Mouse (Mus musculus) heart, postnatal 14 days (tissue): ENCODE measurements around the gene Cadps. TPM values are rescaled to one million over a fixed set of nuclear protein-coding genes. Genes with fewer than 3 reads are reported as not detected.

Experiments
- DNase-seq, 2 experiments: peaks; one replicate each; pipeline ENCODE4 v3.0.0; 2021 to 2022
- intact Hi-C: fragments of 180-260 bp; cut with DNase I; formaldehyde crosslinking; loops from one replicate; pipeline ENCODE4 v1.15.1; 2025
- total RNA-seq, 2 experiments: library from RNA; stranded (reverse); gene quantifications; 2 replicates each; pipeline ENCODE4 v1.2.3; 2021

Gene Cadps
- total RNA-seq, 2 experiments from 2014 or later = 0.05 to 0.14 TPM

DNA sequence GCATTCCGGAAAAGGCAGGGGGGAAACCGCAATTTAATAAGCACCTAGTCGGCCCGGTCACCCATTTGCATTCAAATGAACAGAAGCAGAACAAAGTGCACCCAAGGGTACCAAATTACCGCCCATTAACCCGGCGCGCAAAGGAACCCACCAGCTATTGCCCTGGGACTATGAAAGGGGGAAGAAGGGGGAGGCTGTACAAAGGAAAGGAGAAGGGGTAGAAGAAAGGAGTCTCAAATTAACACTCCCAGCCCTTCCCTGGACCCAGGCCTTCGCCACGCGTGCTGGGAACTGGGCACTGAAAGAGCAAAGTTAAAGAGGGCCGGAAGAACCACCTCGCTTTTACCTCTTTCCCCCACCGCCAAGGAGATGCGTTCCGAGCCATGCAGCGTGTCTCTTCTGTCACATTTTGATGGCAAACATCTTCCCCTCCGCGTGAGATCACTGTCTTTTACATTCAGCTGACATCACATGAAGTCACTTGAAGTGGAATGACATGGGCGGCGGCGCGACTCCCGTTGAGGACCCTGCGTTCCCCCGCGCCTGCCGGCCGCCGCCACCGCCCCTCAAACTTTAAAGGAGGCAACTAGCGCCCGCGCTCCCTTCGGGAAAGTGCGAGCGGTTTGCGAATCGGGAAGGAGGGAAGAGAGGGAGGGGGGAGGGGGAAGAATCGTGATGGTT is 477.5 kb downstream of the Cadps start:
- intact Hi-C loops = no loop called here
- DNase-seq = no peak

DNA sequence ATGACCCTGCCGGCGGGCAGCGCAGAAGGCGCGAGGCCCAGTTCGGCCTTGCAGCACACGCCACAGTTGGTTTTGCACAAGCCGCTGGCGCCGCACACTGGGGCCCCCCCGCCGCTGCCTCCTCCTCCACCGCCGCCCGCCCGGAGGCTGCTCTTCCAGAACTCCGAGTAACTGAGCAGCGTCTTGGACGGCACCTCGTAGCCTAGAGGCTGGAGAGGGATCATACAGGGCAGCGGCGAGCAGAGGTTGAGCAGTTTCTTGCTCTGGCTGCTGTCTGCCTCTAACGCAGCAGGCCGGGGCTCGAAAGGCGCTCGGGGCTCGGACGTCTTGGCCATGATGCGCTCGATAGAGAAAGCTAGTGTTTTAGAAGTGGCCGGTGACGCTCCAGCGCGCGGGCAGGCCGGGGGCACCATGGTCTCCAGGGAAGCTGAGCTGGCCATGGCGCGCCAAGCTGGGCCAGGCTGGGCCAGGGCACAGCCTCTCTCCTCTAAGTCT is 478.1 kb downstream of the Cadps start:
- DNase-seq = no peak
- intact Hi-C loops = no loop called here

DNA sequence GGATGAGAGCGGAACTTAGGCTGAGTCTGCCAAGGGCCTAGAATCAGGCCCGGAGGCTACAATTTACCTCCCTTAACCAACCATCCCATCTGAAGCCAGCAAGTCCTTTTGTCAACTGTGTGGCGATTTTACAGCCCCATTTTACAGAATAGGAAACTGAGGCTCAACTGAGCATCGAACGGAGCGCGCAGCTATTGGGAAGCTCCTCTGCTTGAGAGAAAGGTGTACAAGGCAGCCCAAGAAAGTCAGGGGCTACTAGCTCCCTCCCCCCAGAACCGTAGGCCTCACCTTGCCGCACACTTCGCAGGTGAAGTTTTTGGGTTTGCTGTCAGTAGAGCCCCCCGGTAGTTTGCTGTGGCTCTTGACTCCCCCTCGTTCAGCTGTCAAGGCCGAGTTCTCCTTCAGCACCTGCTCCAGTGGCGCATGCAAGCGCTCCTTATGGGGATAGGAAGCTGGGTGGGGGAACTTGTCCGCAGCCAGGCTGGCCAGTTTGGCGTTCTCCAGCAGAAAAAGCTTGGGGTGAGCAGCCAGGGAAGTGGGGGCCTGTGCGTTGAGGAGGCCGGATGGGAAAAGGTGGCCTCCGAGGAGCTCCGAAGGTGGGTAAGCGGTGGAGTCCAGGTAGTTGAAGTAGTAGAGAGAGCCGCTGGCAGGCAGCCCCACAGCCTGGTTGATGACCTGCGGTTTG is 478.7 kb downstream of the Cadps start:
- intact Hi-C loops = no loop called here
- no peak for DNase-seq

DNA sequence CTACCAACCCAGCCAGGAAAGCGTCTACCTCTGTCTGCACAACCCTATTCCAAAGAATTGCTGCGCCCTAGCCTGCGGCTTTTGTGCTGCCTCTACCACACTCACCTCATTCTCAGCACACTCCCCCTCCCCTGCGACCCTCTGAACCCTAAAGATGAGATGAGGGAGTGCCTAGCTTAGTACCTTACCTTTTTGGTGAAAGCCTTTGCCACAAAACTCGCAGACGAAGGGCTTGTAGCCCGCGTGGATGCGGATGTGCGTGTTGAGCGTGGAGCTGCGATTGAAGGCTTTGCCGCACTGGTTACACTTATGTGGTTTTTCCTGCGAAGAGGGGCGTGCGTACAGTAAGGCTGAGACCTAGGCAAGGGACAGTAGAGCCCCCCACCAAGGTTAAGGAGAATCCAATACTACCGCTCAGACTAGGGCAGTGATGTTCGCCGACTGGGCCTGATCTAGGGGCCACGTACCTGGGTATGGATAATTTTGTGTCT is 479.4 kb downstream of the Cadps start:
- no peak for DNase-seq
- intact Hi-C loops = no loop called here

GRCm38 (mm10) chr14:12342458-12343131 is 480.3 kb downstream of the Cadps start:
- intact Hi-C loops = no loop called here

DNA sequence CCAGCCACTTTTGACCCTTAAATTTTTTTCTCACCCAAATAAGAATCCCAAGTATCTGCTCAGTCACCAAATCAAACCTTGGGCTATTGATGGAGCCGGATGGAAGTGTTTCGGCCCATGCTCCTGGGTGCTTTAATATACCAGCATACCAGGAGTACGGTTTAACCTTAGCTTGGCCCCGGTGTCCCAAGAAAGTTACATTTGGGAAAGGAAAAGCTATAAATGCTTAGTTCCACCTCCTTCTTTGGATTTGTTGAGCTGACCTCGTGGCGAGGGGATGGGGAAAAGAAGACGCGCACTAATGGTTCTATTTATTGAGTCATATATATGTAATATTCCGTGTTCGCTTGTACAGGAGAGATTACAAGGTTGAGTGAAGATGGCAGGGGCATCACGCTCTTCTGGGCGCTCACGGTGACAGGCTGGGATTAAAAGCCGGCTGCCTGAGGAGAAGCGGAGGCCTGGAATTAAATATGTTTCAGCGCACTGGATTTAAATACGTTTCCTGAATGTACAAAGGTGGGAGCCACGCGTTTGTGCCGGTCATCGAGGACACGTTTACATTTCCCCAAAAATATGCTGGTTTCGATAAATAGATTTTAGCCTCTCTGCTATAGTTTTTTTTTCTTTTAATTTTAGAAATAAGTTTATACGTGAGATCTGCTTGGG is 481.0 kb downstream of the Cadps start:
- no peak for DNase-seq
- intact Hi-C loops = no loop called here

More at GRCm38 (mm10) chr14:12342458-12343131, 480.3 kb downstream of the Cadps start:
- no peak for DNase-seq

DNA sequence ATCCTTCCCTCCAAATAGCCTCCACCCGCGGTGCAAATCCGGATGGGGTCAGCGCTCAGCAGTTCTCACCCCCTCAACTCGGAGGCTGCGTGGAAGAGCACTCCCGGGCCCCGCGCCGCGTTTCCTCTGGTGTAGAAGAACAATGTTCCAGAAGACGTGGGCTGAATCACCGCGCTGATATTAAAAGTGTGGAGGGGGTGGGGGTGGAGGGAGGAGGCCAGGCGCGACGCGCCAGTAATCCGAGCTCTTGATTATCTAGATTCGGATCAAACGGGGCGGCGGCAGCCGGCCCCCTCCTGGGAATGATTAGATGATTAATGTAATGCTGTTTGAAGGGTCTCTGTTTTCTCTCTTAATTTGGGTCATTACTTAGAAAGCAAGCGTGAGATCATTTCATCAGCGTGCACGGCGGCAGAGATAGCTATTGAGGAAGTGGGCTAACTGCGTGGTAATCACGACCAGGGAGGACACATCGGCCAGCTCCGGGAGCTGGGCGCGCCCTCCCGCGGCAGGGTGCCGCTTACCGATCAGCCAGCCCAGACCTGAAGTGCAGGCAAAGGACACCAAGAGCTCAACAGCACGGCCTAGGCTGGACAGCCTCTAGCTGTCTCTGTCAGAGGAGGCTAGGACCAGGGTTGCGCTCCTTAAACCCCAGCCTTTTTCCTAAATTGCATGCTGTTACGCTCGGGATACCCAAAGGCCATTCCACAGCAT is 481.6 kb downstream of the Cadps start:
- DNase-seq = no peak
- intact Hi-C loops = no loop called here

GRCm38 (mm10) chr14:12340238-12341074 is 482.4 kb downstream of the Cadps start:
- intact Hi-C loops = no loop called here
- DNase-seq = no peak

DNA sequence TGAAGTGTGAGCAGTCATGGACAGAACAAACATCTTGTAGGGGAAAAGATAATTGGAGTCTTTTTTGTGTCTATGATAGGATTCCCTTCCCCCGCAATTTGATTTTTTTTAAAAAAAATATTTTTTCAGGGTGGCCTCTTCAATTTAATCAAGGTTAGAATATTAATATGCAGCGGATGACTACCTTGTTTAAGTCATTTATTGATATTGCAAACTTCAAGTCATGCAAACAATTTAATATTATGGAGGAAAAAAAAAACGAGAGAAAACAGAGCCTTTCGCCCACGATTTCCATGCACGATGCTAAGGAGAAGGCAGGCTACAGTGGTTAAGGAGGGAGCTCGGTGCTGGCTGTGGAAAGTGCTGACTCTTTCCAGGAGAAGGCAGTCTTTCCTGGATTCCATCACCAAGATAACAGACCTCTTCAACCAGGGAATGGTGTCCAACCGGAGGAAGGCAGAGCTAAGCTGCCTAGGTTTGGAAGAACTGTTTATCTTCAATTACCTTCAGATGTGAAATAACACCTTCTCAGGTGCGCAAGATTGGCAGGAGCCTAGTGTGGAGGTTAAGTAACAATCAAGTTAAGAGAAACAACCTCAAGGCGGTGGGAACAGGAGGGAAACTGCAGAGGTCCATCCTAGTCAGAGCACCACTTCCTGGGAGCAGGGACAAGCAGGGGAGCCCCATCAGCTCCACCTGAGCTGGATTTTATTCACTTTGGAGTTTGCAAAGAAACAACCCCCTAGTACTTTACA is 483.9 kb downstream of the Cadps start:
- intact Hi-C loops = no loop called here
- DNase-seq = no peak

DNA sequence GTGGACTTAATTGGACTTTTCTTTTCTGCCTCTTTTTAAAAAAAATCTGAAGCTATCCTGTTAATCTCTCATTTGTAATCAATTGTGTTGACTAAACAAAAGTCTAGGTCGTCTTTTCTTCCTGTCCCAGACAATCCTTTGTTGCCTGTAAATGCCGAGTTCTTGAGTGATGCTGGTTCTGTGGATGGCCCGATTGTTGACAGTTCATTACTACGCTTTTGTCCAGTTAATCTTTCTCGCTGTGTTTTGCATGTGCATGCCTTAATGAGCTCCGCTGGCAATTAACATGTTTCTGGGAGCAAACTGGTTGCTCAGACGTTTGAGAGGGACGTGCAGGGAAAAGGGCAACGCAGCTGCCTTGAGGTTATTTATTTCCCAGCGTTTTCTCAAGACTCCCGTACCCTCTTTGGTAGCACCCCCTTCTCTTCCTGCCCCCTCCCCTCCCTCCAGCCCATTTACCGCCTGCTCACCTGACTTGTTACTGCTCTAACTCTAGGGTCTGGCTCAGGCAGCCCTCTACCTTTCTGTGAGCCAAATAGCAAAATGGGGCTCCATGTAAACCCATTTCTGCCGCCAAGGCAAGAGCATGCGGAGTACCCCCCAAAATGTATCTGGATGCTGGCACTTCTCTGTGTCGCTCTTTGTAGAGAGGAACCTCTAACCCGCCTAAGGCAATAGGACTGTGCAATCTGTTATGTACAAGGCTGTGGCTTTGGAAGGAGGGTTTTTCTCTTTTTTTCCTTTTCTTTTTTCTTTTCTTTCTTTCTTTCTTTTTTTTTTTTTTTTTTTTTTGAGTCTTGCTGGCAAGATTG is 484.7 kb downstream of the Cadps start:
- DNase-seq = no peak
- intact Hi-C loops = no loop called here

DNA sequence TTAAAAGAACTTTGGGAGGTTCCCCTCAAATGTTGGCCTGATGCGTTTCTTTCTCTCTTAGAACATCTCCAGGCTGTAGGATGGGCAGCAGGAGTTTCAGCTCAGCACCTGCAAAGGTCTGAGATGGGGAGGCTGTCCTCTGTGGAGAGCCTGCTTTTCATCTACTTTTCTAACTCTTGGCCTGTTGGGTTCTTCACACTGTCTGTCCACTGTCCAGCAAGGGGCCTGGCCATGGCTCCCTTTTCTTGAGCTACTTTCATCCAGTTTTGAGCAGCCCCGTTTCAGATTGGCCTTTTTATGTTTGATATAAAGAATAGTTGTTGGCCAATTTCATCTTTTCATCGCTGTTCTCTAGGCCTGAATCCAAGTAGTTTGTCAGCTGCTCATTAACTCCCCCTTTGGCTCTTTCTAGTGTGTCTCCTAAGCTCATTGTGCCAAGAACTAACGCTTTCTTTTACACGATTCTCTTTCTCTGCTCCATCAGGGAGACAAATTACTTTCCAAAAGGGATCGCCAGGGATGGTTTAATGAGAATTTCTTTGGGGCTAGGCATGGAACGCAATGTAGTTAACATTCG is 485.4 kb downstream of the Cadps start:
- DNase-seq = no peak
- intact Hi-C loops = no loop called here

DNA sequence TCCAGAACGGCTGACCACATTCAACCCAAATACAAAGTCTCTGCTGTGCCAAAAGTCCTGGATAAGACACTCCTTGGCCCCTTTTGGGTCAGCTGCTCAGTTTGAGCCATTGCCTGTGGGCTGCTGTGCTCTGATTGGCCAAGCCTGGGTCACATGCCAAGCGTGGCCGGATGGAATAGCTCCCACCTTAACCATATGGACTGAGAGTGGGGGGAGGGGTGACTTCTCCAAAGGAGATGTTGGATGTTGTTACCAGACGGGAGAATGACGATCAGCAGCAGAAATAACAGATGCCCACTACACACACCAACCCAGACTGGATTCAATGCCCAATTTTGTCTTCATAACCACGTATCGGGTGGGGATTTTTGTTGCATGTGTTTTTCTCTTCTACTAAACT is 488.0 kb downstream of the Cadps start:
- no peak for DNase-seq
- intact Hi-C loops = loop anchor here (5.0 kb wide), 1 partner anchor 183 kb away; no protein-coding TSS in a partner anchor

DNA sequence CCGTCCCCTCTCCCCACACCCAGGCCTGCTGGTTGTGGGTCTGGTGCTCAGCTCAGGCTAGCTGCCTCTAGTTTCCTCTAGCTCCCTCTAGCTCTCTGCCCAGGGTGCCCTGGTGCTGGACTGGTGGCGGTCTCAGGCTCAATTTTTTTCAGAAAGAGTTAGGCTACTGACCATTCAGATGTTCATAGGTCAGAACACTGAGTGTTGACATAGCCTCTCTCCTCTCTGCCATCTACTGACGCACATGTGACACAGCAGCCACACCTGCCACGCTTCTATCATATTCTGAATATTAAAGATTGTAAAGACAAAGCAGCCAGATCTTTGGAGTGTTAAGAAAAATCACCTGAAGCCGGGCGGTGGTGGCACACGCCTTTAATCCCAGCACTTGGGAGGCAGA is 489.3 kb downstream of the Cadps start:
- intact Hi-C loops = loop anchor here (5.0 kb wide), 1 partner anchor 181 kb away; no protein-coding TSS in a partner anchor
- DNase-seq = no peak
